Mouse (Mus musculus) embryonic stem cell, embryonic (primary cell): Measurements from ENCODE around the gene Prim2.

Experiments used
- CTCF ChIA-PET, 4 experiments: fragments of 300-600 bp in 2 of 4; fragments of 350-600 bp in 2 of 4; sonication (Branson Sonifier 250); formaldehyde crosslinking; loops; one replicate each; lab custom pipeline; 2022; ENCODE audit warnings: inconsistent platforms in 2 of 4; lab: Charles Lee
- POLR2A ChIA-PET, 4 experiments: fragments of 300-600 bp in 2 of 4; fragments of 350-600 bp in 2 of 4; sonication (Branson Sonifier 250); formaldehyde crosslinking; loops; one replicate each; lab custom pipeline; 2022; ENCODE audit warnings: antibody characterized with exemption in 4 of 4, inconsistent platforms in 1 of 4; lab: Charles Lee

The Prim2 gene

DNA sequence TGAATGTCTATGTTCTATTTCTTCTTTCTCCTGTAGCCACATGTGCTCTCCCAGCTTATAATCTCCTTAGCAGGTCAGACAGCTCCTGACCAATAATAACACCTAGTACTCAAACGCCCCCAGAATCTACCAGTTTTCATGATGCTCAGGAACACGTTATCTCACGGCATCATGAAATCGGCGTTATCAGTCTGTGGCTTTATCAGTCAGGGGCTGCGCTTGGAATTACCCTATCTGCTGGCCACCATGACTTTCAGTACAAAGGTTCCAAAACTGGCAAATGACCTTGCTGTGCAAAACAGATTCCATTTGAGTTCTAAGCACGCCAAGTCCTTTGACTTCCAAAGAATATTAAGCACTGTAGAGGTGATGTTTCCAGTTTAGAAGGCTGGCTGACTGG, 127.9 kb downstream of the Prim2 start:
- CTCF ChIA-PET = no interaction called here
- POLR2A ChIA-PET = no interaction called here

DNA sequence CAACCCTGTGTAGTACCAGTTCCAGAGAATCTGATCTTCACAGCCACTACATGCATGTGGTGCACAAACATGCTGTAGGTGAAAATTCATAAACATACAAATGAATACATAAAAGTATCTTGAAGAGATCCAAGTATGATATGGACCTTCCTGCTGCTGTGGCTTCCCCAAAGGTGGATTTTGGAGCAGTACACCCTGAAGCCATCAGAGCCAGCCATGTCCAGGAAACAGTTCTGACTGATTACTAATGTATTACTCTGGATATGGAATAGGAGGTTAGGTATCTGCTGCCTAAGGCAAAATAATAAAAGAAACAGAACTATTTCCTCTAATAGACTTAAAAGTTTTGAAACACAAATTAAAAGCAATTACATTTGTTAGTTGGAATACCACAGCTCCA, 131.6 kb downstream of the Prim2 start:
- POLR2A ChIA-PET = interaction anchor here in 1 of 4 experiments (1.3 kb wide), 1 partner anchor 10 kb away, joined by 3 read pairs; no protein-coding TSS in a partner anchor
- CTCF ChIA-PET = interaction anchor here in 2 of 4 experiments (0.6 to 0.7 kb wide), 2 partner anchors 87 to 242 kb away, joined by 3 to 4 read pairs; no protein-coding TSS in a partner anchor

DNA sequence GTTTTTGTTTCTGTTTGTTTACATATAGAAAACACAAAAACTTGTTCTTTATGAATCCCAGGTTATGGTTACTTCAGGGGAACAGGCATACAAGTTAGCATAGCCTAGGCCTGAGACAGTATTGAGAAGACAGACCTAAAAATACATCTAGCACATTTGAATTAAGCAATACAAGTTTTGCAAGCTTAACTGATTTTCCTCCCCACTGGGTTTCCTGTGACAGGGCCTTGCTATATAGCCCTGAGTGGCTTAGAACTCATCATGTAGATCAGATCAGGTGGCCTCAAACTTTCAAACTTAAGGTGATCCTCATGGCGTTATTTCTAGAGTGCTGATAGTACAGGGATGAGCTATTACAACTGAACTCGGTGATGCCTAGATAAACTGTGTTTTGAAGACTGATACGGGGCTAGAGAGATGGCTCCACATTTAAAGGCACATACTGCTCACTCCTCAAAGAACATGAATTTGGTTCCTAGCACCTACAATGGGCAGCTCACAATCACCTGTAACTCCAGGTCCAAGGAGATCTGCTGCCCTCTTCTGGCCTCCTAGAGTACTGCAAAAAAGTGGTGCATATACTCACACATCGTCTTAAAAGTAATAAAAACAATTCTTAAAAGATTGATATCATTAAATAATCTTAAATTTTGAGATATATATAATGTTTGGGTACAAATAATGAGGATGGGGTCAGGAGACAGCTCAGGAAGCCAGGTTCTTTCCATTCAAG, 133.2 kb downstream of the Prim2 start:
- POLR2A ChIA-PET = interaction anchor here in 1 of 4 experiments (1.5 kb wide), 1 partner anchor 14 kb away, joined by 4 read pairs; no protein-coding TSS in a partner anchor
- CTCF ChIA-PET = interaction anchor here (0.6 to 0.8 kb wide), 6 partner anchors 13 to 407 kb away, joined by 3 to 4 read pairs (median 3); no protein-coding TSS in a partner anchor

DNA sequence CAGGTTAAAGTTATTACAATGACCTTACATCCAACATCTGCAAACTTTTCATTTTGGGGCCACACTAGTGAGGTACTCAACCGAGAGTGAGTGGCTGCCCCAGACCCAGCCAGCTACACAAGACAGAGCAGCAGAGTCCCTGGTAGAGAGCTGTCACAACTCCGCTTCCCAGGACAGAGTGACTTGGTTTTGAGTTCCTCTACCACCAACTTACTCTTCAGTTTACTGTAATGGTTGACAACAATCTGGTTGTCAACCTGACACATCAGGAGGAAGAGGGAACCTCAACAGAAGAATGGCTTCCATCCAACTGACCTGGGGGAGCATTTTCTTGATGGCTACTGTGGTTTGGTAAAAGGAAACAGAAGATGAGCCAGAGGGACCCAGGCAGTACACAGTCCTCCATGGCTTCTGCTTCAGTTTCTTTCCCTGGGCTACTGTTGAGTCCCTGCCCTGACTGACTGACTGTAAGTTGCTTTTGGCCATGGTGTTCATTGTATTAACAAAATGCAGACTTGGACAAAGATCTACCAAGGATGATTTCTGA, 134.4 kb downstream of the Prim2 start:
- ChIA-PET CTCF (no interaction called here), POLR2A (interaction anchor here in 1 of 4 experiments (0.6 kb wide), 1 partner anchor 156 kb away, joined by 3 read pairs; no protein-coding TSS in a partner anchor)

DNA sequence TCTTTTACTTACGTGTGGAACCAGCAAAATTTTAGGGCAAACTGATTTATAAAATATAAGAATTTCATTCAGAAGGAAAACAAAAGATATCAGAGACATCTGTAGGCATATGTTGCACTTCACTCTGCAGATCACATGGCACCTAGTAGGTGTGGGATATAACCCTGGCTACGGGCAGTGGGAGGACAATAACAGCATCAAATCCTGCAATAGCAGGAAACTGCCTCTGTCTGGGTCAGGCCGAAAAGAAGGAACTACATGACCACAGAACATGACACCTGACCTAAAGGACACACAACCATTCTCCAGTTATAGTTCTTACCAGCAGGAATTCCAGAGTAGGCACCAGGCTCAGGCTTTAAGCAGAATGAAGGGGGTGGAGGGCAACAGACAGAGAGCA, 137.7 kb downstream of the Prim2 start:
- ChIA-PET CTCF (no interaction called here), POLR2A (interaction anchor here in 1 of 4 experiments (1.4 kb wide), 1 partner anchor 23 kb away, joined by 4 read pairs; no protein-coding TSS in a partner anchor)

DNA sequence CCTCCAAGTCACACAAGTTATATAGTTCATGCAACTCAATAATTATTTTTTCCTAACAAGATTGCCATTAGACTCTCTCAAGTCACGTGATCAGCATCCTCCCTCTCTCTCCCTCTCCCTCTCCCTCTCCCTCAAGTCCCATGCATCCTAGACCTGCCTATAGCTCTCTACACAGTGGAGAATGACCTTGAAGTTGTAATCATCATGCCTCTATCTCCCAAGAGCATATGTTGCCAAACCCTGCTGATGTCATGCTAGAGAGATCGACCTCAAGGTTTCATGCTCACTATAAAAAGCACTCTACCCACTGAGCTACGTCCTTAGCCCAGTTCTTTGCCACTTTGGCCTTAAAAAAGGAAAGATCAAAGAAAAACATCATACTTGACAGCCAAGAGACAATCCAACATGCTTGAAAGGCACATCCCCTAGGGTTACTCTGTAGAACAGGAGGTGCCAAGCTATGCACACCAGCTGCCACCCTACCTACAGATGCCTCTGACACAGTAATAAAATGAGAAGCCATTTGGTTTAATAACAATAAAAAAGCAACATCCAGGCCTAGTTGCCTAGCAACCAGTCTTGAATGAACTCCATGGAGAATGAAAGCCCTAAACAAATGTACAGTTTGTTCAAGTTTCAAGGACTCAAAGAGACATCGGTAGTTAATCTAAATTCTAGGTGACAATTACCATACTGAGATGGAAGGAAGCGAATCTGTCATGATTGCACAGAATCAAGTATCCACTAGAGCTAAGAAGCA, 138.3 kb downstream of the Prim2 start:
- ChIA-PET POLR2A (interaction anchor here in 1 of 4 experiments (1.4 kb wide), 1 partner anchor 24 kb away, joined by 4 read pairs; no protein-coding TSS in a partner anchor), CTCF (no interaction called here)

DNA sequence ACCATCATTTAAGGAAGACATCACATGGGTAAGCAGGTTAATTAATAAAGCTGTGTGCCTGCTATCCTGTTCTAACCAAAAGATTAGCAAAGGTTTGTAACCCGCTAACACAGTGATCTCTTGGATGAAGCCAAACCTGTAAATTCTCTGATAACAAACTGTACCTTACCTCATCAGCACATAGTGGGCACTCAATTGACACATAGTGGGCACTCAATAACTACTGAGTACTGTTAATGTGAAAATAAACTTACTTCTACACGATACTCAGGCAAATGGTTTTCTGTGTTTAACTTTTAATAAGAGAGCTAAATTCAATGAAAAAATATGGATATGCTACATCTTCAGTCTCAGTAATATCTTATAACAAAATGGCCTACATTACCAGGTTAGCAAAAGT, 139.1 kb downstream of the Prim2 start:
- ChIA-PET POLR2A (no interaction called here), CTCF (no interaction called here)

DNA sequence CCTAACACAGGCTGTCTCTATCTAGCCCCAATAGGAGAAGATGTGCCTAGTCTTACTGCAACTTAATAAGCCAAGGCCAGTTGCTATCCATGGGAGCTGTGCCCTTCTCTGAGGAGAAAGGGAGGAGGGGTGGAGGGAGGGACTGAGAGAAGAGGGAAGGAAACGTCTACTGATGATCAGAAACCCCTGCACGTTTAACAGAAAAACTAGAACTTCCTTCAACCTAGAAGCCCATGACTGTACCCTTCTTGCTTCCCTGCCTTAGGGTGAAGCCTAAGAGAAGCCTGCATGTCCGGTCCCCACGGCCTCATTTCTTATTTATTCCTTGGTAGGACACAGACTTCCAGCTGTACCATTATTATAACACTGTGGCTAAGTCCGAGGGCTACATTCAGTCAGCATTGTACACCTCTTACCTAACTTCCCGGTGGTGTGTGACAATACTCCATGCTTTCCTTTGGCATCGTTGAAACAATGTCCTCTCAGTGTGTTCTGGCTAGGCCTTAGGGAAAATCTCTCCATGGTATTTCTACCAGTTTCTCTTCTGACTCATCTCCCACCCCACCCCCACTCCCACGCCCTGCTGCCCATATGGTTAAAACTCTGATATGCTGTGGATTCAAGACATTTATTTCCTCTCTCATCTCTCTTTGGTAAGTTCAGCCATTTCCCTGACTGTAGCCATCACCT, 139.9 kb downstream of the Prim2 start:
- POLR2A ChIA-PET = no interaction called here
- CTCF ChIA-PET = no interaction called here

DNA sequence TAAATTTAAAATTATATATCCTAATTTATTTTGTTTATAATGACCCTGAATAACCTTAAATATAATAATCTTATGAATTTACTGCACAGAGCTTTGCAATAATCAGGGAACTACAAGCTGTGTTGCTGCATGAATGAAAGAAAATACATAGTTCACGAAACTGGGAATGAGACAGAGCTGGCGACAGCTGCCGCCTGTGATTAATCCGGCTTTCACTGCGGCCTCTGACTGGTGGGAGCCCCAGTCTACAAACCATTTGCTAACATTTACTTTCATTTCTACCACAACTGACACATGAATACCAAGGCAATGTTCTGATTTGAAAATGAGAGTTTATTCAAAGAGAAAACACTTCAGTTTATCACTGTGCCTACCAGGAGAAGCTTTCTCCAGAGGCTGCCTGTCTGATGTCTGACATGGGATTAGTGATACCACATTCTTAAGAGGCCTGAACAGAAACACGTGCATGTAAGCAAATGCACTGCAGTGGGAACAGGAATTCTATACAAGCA, 142.2 kb downstream of the Prim2 start:
- ChIA-PET POLR2A (interaction anchor here in 1 of 4 experiments (0.6 kb wide), 1 partner anchor 829 kb away, joined by 3 read pairs; no protein-coding TSS in a partner anchor), CTCF (no interaction called here)

DNA sequence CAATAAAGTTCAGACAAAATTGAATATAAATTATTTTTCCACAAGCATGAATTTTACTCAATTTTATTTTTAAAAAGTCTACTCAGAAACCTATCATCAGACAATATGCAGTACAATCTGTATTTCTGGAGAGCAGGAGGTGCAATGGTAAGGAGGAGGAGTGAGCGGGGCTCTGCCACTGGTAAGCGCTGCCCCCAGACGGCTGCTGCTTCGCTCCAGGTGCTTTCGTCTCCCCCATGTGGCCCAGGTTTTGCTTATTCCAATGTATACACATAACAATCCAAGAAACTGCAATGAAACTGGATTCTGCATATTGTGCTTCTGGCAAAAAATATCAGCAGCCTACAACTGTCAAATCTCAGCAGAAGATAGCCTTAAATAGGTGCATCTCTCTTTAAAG, 146.4 kb downstream of the Prim2 start:
- CTCF ChIA-PET = no interaction called here
- POLR2A ChIA-PET = no interaction called here

DNA sequence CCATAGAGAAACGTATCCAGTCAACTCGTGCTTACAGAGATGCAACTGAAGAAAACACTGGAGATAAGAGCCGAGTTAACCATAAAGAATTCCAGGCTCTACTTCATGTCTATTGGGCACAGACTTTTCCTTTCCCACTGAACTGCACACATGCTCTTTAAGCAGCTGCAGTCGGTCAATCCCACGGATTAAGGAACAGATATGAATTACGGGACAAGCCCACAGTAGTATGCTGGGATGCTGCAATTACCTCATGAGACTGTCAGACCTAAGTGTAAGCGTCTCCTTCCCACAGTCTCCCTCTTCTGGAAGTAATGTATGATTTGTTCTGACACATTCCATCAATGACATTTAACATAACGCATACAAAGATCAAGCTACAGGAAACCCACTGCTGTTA, 154.5 kb downstream of the Prim2 start:
- ChIA-PET CTCF (no interaction called here), POLR2A (interaction anchor here in 2 of 4 experiments (0.6 to 1.1 kb wide), 2 partner anchors 11 to 58 kb away, joined by 3 read pairs; no protein-coding TSS in a partner anchor)

DNA sequence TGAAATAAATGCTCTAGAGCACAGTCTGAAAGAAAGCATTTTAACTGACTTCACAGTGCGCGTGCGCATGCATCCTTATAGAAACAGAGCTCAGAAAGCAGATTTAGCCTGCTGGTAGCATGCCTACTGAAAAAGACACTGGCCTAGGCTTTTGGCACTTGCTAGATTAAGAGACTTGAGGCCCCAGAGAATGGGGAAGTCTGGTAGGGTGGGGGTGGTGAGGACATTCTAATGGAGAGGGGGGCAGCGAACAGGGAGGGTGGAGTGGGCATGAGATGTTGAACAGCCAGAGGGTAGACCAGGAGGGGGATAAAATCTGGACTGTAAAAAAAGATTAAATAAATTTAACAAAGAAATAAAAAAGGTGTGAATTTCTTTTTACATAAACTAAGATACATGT, 158.3 kb downstream of the Prim2 start:
- POLR2A ChIA-PET = no interaction called here
- CTCF ChIA-PET = no interaction called here

DNA sequence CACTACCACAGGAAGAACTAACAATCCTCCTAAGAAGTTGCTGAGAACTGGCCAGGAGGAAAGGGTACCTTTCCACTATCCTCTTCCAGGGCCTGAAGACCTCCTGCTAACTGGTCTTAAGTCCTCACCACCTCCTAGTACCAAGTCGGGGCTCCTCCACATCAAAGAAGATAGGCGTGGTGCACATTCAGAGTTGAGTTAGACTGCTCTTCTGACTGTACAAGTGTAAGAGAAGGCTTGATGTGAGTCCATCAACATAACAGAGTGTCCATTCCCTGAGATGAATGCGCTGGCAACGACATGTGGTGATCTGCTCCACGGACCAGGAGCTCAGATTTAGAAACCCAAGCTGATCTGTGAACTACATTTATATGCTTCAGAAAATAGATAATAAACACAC, 165.2 kb downstream of the Prim2 start:
- CTCF ChIA-PET = no interaction called here
- POLR2A ChIA-PET = interaction anchor here in 2 of 4 experiments (0.7 to 1.2 kb wide), 3 partner anchors 8 to 117 kb away, joined by 3 read pairs; no protein-coding TSS in a partner anchor

DNA sequence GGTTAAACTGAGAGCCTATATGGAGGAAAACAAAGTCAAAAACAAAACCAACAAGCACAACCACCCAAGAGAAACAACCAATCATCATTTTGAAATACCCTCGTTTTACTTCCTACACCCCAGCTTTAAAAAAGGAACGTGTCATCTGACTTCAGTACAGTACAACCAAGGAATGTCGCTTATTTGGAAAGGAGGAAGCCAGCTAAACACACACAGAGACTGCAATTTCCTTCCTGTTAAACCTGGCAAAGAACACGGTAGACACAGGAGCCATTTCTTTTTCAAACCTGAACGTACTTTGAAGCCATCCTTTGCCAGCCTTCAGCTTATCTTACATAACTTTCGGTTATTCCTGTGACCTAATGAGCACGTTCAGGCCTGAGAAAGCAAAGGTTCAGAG, 166.7 kb downstream of the Prim2 start:
- POLR2A ChIA-PET = interaction anchor here in 1 of 4 experiments (1.1 to 1.2 kb wide), 4 partner anchors 8 to 235 kb away, joined by 3 to 5 read pairs (median 3); no protein-coding TSS in a partner anchor
- CTCF ChIA-PET = no interaction called here

DNA sequence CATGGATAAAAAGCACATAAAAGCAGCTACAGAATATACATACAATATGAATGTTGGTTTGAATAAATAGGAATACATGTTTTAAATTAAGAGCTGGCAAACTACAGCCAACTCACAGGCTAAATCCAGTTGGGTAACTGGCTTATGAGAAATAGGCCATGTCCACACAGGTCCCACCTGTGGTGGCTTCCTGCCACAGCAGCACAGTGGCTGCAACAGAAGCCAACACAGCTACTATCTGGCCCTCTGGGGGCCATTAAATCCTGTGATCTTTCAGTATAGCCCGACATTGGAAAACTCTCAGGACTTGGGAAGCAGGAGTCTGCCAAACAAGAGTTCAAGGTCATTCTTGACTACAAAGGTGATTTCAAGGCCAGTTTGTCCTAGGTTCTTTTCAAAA, 167.3 kb downstream of the Prim2 start:
- CTCF ChIA-PET = interaction anchor here in 1 of 4 experiments (0.6 kb wide), 1 partner anchor 242 kb away, joined by 4 read pairs; no protein-coding TSS in a partner anchor
- POLR2A ChIA-PET = interaction anchor here in 1 of 4 experiments (1.0 to 1.2 kb wide), 3 partner anchors 9 to 84 kb away, joined by 3 to 5 read pairs (median 3); no protein-coding TSS in a partner anchor

DNA sequence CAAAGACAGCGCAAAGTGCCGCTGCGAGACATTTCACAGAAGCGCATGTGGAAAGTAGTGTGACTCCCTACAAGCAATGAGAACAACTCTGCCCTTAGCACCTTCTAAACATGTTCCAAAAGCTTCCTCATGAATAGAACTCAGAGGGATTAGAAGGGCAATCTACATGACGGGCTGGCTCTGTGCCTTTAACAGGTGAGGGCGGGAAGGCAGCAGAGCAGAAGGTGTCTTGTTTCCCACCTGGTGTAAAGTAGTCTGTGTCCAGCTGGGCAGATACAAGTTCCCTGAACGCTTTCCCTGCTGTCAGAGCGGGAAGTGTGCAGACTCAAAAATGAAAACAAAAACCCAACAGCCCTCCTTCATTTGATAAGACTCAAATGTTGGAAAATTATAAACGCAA, 169.5 kb downstream of the Prim2 start:
- POLR2A ChIA-PET = interaction anchor here in 3 of 4 experiments (0.6 kb wide), 3 partner anchors 40 to 218 kb away, joined by 3 read pairs; no protein-coding TSS in a partner anchor
- CTCF ChIA-PET = no interaction called here

DNA sequence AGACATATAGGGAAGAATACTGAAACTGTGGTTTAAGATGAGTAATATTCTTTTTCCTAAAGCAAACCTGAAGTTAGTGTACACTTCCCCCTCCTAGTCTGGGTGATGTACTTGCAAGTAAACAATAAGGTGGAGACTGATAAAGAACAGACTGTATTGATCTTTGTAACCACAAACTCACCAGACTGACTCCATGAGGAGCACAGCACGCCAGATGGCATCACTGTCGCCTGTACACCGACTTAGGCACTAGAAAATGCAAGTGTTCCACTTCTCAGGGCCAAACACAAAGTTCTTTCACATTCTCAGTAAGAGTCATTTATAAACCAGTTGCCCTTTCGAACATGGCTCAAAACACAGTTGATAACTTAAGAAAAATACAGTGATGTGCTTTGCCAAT, 170.0 kb downstream of the Prim2 start:
- CTCF ChIA-PET = no interaction called here
- POLR2A ChIA-PET = interaction anchor here in 3 of 4 experiments (0.6 kb wide), 3 partner anchors 41 to 218 kb away, joined by 3 read pairs; no protein-coding TSS in a partner anchor

DNA sequence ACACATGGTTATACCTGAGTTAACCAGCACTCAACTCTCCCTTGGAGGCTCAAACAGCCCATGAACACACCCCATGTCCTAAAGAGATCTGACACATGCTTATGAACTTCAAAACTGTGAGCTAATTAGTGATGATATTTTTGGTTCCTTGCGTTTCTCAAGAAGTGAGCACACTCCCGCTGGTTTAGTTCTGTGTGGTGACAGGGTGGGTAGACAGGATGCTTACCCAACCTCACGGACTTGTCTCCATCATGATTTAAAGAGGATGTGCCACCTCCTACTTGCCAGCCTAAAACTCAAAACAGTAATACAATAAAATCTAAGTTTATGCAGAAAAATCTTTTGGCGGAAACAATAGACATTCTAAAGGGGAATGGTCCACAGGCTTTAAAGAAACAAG, 173.5 kb downstream of the Prim2 start:
- ChIA-PET CTCF (no interaction called here), POLR2A (interaction anchor here in 1 of 4 experiments (1.0 kb wide), 1 partner anchor 11 kb away, joined by 3 read pairs; no protein-coding TSS in a partner anchor)
